Mouse (Mus musculus) neural tube, embryonic 13.5 days (tissue): ENCODE measurements around the gene Hint2. TPM values are rescaled to one million over a fixed set of nuclear protein-coding genes. Genes with fewer than 3 reads are reported as not detected.

Experiments used
- ATAC-seq: fragments of 200-750 bp; cut with Nextera tagmentation; 2 replicates; pipeline ENCODE4 v1.8.0; 2017; ENCODE audit warnings: low read depth, mild to moderate bottlenecking, moderate TSS enrichment, moderate library complexity
- H3K27ac ChIP-seq: fragments of 300-500 bp; sonication (generic); replicated peaks from 2 replicates; pipeline ENCODE4 v1.5.1; 2015; ENCODE audit warnings: moderate library complexity, mild to moderate bottlenecking, inconsistent platforms
- H3K27me3 ChIP-seq: fragments of 300-500 bp; sonication (generic); 2 replicates; pipeline ENCODE4 v1.6.1; 2015; ENCODE audit warnings: mild to moderate bottlenecking, inconsistent platforms
- H3K36me3 ChIP-seq: fragments of 300-500 bp; sonication (generic); 2 replicates; pipeline ENCODE4 v1.6.1; 2015; ENCODE audit warnings: mild to moderate bottlenecking, inconsistent platforms
- H3K4me1 ChIP-seq: fragments of 300-500 bp; sonication (generic); replicated peaks from 2 replicates; pipeline ENCODE4 v1.6.1; 2015; ENCODE audit warnings: inconsistent platforms
- H3K4me2 ChIP-seq: fragments of 300-500 bp; sonication (generic); 2 replicates; pipeline ENCODE4 v1.6.1; 2015; ENCODE audit warnings: inconsistent platforms, mild to moderate bottlenecking, moderate library complexity
- H3K4me3 ChIP-seq: fragments of 300-500 bp; sonication (generic); 2 replicates; pipeline ENCODE4 v1.5.1; 2015; ENCODE audit warnings: mild to moderate bottlenecking, inconsistent platforms
- H3K9ac ChIP-seq: fragments of 300-500 bp; sonication (generic); 2 replicates; pipeline ENCODE4 v1.6.1; 2015; ENCODE audit warnings: moderate library complexity, mild to moderate bottlenecking, inconsistent platforms
- H3K9me3 ChIP-seq: fragments of 300-500 bp; sonication (generic); 2 replicates; pipeline ENCODE4 v1.6.1; 2016; ENCODE audit warnings: inconsistent platforms
- WGBS: fragments of 180-500 bp; shearing (Covaris S2); methylation state at CpG from one replicate; pipeline ENCODE4 v1.1.7; 2015; 5-methylcytosine and 5-hydroxymethylcytosine counted together
- polyA plus RNA-seq: library from polyadenylated mRNA; unstranded; fragments of >200 nt; fragmentation: Nextera tagmentation; extraction: Ambion mirVana; gene quantifications from 2 replicates; pipeline ENCODE4 v1.2.1, GENCODE M21; 2015

Hint2 gene
- polyA plus RNA-seq, 1 experiment from 2014 or later = 84.9 TPM

DNA sequence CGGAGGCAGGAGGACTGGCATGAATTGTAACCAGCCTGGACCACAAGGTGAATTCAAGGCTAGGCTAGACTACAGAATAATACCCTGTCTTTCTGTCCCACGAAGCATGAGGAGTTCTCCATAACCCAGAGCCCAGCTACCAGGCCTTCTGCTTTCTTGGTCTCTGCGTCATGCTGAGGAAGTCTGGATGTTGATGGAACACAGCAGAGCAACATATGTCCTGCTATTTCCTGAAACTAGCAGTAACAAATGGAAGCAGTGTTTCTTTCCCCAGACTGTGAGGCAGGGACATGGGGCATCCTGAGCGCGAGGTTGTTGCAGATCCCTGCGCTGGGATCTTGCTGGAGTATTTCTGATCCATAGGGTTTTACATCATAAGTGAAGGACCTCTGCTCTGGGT, 22.3 kb upstream of the Hint2 start:
- H3K4me1 ChIP-seq = 0 out of 2 replicates have a peak, but pooled peaks cover 3% of the 10 kb centered on the region
- no peak overlapping the region for H3K9ac ChIP-seq
- H3K4me3 ChIP-seq = no peak overlapping the region
- no peaks in the 10 kb centered on the region for H3K9me3 ChIP-seq
- H3K36me3 ChIP-seq = peaks cover 96% of the 10 kb centered on the region
- whole genome bisulfite sequencing = 94% methylated on average over 6 of the region's 6 CpGs
- H3K27ac ChIP-seq = no peak overlapping the region
- H3K4me2 ChIP-seq = no peak overlapping the region
- no peaks in the 10 kb centered on the region for H3K27me3 ChIP-seq
- no peak for ATAC-seq

DNA sequence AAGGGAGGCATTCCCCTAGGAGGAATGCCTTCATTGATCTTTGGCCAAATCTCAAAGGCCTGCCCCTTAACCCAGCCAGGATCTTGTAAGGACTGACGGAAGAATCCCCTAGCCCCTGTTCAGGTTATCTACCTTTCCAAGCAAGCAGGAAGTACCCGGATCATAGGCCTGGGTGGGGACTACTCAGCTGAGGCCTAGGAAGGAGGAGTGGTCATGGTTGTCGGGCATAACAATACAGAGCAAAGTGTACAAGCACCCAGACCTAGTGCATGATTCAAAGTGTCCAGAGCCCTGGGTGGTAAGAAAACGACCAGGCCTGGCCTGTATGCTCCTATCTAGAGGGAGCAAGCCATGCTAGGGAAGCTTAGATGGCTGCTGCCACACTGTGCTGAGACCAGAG, 19.3 kb upstream of the Hint2 start:
- Histone ChIP-seq H3K4me1 (peaks cover 32% of the 10 kb centered on the region), H3K4me2 (no peak overlapping the region), H3K9ac (no peak overlapping the region), H3K9me3 (no peaks in the 10 kb centered on the region), H3K27me3 (no peaks in the 10 kb centered on the region), H3K36me3 (peaks cover 68% of the 10 kb centered on the region), H3K4me3 (no peak overlapping the region), H3K27ac (no peak overlapping the region)
- 82% methylated on average over 4 of the region's 4 CpGs for WGBS
- no peak for ATAC-seq

DNA sequence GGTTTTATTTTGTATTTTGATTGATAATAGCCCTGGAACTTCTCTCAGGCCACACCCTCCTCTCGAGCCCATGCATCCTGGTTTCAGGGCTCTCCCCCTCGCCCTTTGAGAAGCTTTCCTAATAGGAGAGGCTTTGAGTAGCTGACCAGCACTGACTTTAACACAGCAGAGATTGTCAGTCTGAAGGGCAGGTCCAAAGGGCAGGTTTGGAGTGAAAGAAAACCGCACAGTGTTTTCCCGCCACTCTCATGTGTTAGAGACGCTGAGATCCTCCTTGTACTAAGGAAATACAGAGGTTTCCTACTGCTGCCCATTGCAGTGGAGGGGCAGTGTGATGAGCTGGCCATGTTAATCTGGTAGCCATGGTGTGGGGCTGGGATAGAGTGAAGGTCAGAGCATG, 18.7 kb upstream of the Hint2 start:
- Histone ChIP-seq H3K9me3 (no peaks in the 10 kb centered on the region), H3K9ac (no peak overlapping the region), H3K36me3 (peaks cover 62% of the 10 kb centered on the region), H3K27ac (no peak overlapping the region), H3K4me1 (peaks cover 38% of the 10 kb centered on the region), H3K4me2 (no peak overlapping the region), H3K4me3 (no peak overlapping the region), H3K27me3 (no peaks in the 10 kb centered on the region)
- WGBS = 78% methylated on average over 5 of the region's 5 CpGs
- ATAC-seq = no peak

DNA sequence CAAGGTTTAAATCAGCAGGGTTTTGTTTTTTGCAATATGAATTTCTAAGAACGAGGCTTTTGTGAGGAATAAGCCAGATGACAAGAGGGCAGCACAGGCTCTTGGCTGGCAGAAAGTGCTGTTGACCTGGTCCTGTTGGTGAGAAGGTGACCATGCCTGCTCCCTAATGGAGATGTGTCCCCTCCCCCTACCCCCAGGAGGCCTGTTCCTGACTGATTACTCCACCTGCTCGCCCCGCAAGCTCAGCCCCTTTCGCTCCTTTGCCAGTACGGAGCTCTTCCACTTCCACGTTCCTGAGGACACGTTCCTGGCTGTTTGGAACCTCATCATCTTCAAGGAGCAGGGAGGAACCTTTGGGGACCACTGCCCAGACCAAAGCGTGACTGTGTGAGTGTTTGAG, 17.4 kb upstream of the Hint2 start:
- H3K36me3 ChIP-seq = peaks cover 49% of the 10 kb centered on the region
- no peaks in the 10 kb centered on the region for H3K9me3 ChIP-seq
- peaks cover 45% of the 10 kb centered on the region for H3K4me1 ChIP-seq
- no peak overlapping the region for H3K4me3 ChIP-seq
- no peaks in the 10 kb centered on the region for H3K27me3 ChIP-seq
- no peak overlapping the region for H3K9ac ChIP-seq
- 72% methylated on average over 8 of the region's 8 CpGs for WGBS
- no peak overlapping the region for H3K27ac ChIP-seq
- ATAC-seq = no peak
- H3K4me2 ChIP-seq = no peak overlapping the region

DNA sequence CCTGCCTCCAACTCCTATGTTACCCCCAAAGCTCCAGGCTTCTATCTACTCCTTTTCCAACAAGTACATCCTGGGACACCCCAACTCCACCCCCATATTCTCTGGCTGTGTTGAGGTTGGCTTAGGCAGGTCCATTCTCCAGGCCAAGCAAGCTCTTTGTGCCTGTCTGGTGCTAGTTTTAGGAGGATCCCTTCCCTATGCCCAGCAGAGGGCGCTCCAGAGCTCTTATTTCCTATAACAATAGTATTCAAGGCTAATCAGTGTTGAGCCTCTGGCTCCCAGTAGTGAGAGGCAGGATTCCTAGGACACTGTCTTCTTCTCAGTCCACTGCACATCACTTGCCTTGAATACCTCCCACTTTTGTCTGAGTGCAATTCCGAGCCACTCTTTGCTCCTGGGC, 15.8 kb upstream of the Hint2 start:
- peak overlapping the region; percentile 18 for H3K4me3 ChIP-seq
- ATAC-seq = no peak

DNA sequence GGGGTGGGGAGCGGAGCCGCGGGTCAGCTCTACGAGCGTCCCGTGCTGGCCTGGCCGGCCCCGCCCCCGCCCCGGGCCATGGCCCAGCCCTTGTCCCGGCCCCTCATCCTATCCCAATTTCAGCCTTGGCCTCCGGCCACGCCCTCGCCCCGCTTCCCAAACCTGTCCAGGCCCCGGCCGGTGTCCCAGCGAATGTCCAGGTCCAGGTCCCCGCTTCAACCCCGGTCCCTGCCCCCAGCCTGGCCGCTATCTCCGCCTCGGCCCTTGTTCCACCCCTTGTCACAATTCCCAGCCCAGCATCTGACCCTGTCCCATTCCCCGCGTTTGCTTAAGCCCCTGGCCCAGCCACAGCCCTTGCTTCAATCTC, 13.1 kb upstream of the Hint2 start:
- Histone ChIP-seq H3K36me3 (peaks cover 6% of the 10 kb centered on the region), H3K9ac (peak overlapping the region; percentile 96), H3K27me3 (peaks cover 22% of the 10 kb centered on the region), H3K4me2 (peak overlapping the region; percentile 95), H3K4me3 (peak overlapping the region; percentile 87), H3K27ac (peak overlapping the region; percentile 67), H3K4me1 (peaks cover 48% of the 10 kb centered on the region), H3K9me3 (no peaks in the 10 kb centered on the region)
- WGBS = 0% methylated on average over 18 of the region's 25 CpGs
- ATAC-seq = peak; percentile 49

More for the DNA sequence above, 15.8 kb upstream of the Hint2 start:
- Histone ChIP-seq H3K9me3 (no peaks in the 10 kb centered on the region), H3K27me3 (0 out of 2 replicates have a peak, but pooled peaks cover 6% of the 10 kb centered on the region), H3K4me1 (peaks cover 48% of the 10 kb centered on the region), H3K27ac (0 out of 2 replicates have a peak overlapping the region, but pooled peaks have one; percentile 38), H3K36me3 (peaks cover 33% of the 10 kb centered on the region), H3K9ac (0 out of 2 replicates have a peak overlapping the region, but pooled peaks have one; percentile 96), H3K4me2 (peak overlapping the region; percentile 95)
- WGBS = 8% methylated on average over 2 of the region's 2 CpGs

DNA sequence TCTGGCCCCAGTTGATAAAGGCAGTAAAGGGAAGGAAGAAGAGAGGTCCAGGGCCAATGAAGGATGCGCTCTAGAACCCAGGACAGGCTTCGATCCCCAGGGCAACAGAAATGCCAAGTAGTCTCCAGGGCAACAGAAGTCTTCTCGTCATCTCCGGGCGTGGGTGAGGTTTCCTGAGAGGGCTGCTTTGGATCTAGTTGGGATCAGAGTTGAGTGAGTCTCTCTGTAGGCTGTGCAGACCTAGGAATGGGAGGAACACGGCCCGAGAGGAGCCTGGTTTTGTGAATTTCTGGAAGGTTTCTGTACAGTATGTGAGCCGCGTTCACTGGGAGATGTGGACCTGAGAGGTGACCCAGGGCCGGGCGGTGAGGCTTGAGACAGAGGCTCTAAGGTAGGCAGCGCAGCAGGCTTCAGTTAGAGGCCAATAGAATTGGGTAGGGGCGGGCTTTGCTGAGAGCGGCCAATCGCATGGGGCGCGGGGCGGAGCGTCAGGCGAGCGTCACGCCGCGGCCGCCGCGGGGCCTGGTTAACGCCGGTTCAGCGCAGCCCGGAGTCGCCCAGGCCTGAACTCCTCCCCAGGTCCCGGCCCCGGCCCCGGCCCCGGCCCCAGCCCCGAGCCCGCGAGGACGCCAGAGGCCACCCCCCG, 12.6 kb upstream of the Hint2 start, which contains the start of the genes Tmem8b and Fam221b:
Gene Tmem8b, plus strand, starts transcription at position 190 of the 646 bp plus-strand sequence.
Gene Fam221b, minus strand, starts transcription at position 364 of the 646 bp plus-strand sequence.
- H3K27ac ChIP-seq = peak within 1 kb of the TSS; percentile 67
- 3% methylated on average over 34 of the region's 41 CpGs for WGBS

DNA sequence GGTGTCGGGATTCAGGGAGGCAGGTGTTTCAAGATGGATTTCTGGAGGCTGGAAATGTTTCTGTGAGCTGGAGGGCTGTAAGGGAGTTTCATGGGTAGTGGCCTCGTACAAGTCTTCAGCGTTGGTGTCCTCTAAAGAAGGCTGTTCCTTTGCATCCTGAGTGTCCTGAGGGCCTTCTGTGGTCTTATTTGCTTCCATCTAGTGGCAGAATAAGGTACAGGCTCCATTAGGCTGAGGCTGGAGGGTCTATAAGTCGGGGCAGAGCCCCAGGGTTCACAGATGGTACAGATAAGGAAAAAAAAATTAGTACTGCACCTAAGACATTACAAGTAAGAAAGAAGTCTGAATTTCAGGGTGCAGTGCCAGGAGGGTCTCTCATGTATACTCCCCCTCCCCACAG, 10.1 kb upstream of the Hint2 start:
- 26% methylated on average over 4 of the region's 4 CpGs for WGBS
- no peak overlapping the region for H3K9ac ChIP-seq
- H3K4me1 ChIP-seq = peaks cover 25% of the 10 kb centered on the region
- no peak overlapping the region for H3K4me3 ChIP-seq
- no peaks in the 10 kb centered on the region for H3K9me3 ChIP-seq
- no peak overlapping the region for H3K4me2 ChIP-seq
- no peak for ATAC-seq
- H3K36me3 ChIP-seq = no peaks in the 10 kb centered on the region
- no peak overlapping the region for H3K27ac ChIP-seq
- peaks cover 48% of the 10 kb centered on the region for H3K27me3 ChIP-seq

More for the DNA sequence above, 12.6 kb upstream of the Hint2 start, which contains the start of the genes Tmem8b and Fam221b:
- ATAC-seq = peak; percentile 92
- H3K9ac ChIP-seq = peak within 1 kb of the TSS; percentile 96
- peak within 1 kb of the TSS; percentile 95 for H3K4me2 ChIP-seq
- peak within 1 kb of the TSS; percentile 87 for H3K4me3 ChIP-seq
- no peaks in the 10 kb centered on the region for H3K9me3 ChIP-seq
- H3K27me3 ChIP-seq = peaks cover 24% of the 10 kb centered on the region
- H3K4me1 ChIP-seq = peaks cover 48% of the 10 kb centered on the region
- H3K36me3 ChIP-seq = peaks cover under 1% of the 10 kb centered on the region; the same call in 1 of the 2 replicates

DNA sequence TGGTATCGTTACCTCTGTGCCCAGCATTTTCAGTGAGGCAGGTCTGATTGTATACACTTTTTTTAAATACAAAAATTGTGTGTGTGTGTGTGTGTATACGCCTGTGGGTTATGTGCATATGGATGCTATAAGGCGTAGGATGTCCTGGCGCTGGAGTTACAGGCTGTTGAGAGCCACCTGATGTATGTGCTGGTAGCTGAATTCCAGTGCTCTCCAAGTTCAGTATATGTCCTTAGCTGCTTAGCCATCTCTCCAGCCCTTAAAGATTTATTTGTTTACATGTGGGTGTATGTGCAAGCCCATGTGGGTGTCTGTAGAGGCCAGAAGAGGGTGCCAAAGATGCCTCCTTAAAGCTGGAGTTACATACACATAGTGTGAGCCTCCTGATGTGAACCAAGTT, 880 bp upstream of the Hint2 start:
- no peak overlapping the region for H3K9ac ChIP-seq
- no peaks in the 10 kb centered on the region for H3K9me3 ChIP-seq
- no peak for ATAC-seq
- H3K36me3 ChIP-seq = no peaks in the 10 kb centered on the region
- peak overlapping the region; percentile 77; the same call in 1 of the 2 replicates for H3K27ac ChIP-seq
- peak overlapping the region; percentile 81 for H3K4me2 ChIP-seq
- peaks cover 26% of the 10 kb centered on the region for H3K27me3 ChIP-seq
- 53% methylated on average over 4 of the region's 4 CpGs for WGBS
- H3K4me3 ChIP-seq = peak overlapping the region; percentile 61
- H3K4me1 ChIP-seq = peaks cover 26% of the 10 kb centered on the region

DNA sequence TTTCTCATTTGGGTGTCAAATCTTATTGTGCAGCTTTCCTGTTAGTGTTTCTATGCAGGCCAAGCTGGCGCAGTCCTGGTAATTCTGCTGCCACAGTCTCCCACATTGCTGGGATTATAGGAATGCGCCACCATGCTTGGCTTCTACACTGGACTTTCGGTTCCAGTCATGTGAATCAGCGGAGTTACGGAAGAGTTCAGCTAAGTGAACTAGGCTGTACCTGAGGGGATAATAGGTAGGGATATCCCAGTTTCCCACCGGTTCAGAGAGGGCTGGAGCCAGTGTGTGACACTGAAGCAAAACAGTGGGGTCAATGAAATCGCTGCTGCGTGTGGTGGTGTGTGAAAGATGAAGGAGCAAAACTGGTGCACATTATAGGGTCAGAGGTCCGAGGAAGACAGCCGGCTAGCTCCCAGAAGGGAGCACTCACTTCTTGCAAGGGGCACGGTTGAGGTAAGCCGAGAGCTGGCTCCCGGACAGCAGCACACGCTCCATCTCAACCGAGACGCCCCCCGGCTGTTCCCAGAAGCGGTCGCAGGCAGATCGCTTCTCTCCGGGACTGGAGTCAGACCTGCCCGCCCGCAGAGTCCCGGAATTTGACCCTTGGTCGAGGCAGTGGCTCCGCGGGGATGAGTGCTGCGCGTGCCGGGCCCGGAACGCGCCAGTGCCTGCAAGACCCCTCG, 469 bp downstream of the Hint2 start:
- Histone ChIP-seq H3K36me3 (peaks cover 12% of the 10 kb centered on the region), H3K4me1 (peaks cover 26% of the 10 kb centered on the region), H3K4me2 (peak overlapping the region; percentile 81), H3K27ac (peak overlapping the region; percentile 93), H3K9me3 (no peaks in the 10 kb centered on the region), H3K4me3 (peak overlapping the region; percentile 61), H3K9ac (peak overlapping the region; percentile 80), H3K27me3 (peaks cover 12% of the 10 kb centered on the region)
- WGBS = 6% methylated on average over 34 of the region's 34 CpGs
- peak; percentile 55 for ATAC-seq

DNA sequence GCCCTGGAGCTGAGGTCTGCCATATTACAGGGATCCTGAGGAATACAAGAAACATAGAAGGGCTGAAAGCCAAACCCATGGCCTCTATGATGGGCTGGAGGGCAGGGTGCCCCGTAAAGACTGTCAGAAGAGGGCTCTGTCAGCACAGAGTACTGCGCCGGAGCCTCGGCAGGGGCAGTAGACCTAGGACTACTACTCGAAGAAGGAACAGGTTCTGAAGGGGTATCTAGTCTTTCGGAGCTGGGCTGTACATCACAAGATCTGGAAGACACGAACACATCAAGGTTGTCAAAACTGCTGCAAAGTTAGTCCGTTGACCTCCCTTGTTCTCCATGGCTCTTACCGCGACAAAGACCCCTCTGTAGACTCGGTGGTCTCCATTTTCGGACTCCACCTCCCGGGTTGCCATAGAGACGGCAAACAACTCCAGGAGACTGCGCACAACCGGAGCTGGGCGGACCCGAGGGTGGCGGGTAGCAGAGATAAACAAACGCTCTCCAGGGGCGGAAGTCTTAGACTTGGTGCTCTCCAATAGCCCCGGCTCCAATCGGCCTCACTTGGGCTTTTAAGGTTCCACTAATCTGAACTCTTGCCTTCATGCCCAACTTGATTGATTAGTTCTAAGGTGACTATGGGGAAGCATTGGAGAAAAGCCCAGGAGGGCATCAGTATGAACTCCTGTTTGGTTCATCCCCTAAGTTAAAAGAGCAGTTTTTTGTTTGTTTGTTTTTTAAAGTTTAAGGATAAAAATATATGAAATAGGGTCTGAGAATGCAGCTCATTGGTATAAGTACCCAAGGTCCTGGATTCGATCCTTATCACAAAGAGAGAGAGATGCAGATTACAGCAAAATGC, 2.9 kb downstream of the Hint2 start, which contains the start of gene Spag8:
Gene Spag8, minus strand, starts transcription at position 434 of the 855 bp plus-strand sequence.
- Histone ChIP-seq H3K9ac (peak within 1 kb of the TSS; percentile 31; the same call in 1 of the 2 replicates), H3K4me1 (peaks cover 26% of the 10 kb centered on the region), H3K4me2 (peak within 1 kb of the TSS; percentile 49), H3K27ac (no peak within 1 kb of the TSS; the same call in 1 of the 2 replicates), H3K36me3 (peaks cover 36% of the 10 kb centered on the region), H3K9me3 (peaks cover 5% of the 10 kb centered on the region), H3K4me3 (peak within 1 kb of the TSS; percentile 28), H3K27me3 (peaks cover 2% of the 10 kb centered on the region; the same call in 1 of the 2 replicates)
- 16% methylated on average over 24 of the region's 24 CpGs for WGBS
- ATAC-seq = no peak
